Comparison of ENCODE assay signal across 2 mouse cellular contexts in the genomic region with DNA sequence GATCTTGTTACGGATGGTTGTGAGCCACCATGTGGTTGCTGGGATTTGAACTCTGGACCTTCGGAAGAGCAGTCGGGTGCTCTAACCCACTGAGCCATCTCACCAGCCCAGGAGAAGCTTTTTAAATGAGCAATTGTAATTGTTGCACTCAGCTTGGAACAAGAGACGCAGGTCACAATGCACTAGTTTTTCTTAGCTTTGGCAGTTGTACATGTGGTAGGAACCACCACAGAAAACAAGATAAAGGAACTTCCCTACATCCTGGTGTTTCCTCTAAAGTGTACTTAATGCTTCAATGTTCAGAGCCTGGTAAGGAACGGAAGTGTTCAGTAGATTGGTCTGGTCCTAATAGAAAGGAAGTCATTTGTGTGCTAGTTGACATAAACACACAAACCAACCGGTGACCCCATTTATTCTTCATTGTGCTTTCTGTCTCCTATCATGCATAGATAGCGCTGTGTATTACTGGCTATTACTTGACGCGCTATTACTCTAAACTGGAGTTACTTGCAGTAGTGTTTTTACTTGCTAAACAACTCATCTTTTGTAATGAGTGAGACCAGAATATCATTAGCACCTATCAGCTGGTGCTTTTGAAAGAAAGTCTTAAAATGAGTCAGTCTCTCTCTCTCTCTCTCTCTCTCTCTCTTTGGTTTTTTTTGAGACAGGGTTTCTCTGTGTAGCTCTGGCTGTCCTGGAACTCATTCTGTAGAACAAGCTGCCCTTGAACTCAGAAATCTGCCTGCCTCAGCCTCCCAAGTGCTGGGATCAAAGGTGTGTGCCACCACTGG.
TF ChIP-seq lines count a peak whose summit lies in the region.

No protein-coding gene starts in this region.

TF ChIP-seq in MEL, 35 proteins besides CTCF, POLR2A, EP300 and RAD21 (continued from another document):
- TF ChIP-seq SIN3A (IDR thresholded peaks at IDR 0.05; ENCODE audit: low read length) (0 out of 2 replicates have a peak, but pooled peaks have one; percentile 25), ZC3H11A (IDR thresholded peaks at IDR 0.05; ENCODE audit: low read depth, low read length) (no peak), TBP (IDR thresholded peaks at IDR 0.05; ENCODE audit: low read depth, low read length) (peak; percentile 98), GATA1 (IDR thresholded peaks at IDR 0.05; ENCODE audit: low read depth, low read length) (0 out of 2 replicates have a peak, but pooled peaks have one; percentile 20), ZMIZ1 (IDR thresholded peaks at IDR 0.05; ENCODE audit: low read depth, low read length) (no peak), TCF12 (IDR thresholded peaks at IDR 0.05; ENCODE audit: low read depth, low read length) (peak; percentile 25; the same call in 1 of the 2 replicates), JUND (IDR thresholded peaks at IDR 0.05; ENCODE audit: low read depth, low read length) (no peak), USF2 (IDR thresholded peaks at IDR 0.05; ENCODE audit: borderline replicate concordance in 1 of 2, insufficient read depth in 1 of 2, low read depth in 1 of 2, low read length in 2 of 2) (no peak), MEF2A (IDR thresholded peaks at IDR 0.05; ENCODE audit: extremely low read depth, insufficient replicate concordance, low read depth, low read length, poor library complexity, severe bottlenecking) (no peak), MAFK (IDR thresholded peaks at IDR 0.05; ENCODE audit: borderline replicate concordance, low read depth, low read length) (no peak), ZNF384 (IDR thresholded peaks at IDR 0.05; ENCODE audit: low read depth, low read length) (no peak), HCFC1 (IDR thresholded peaks at IDR 0.05; ENCODE audit: low read depth, low read length) (0 out of 2 replicates have a peak, but pooled peaks have one; percentile 38), MYC (IDR thresholded peaks at IDR 0.05; ENCODE audit: low read depth, low read length) (peak; percentile 81), ETS1 (IDR thresholded peaks at IDR 0.05; ENCODE audit: low read depth, low read length) (peak; percentile 34; the same call in 1 of the 2 replicates)

TF ChIP-seq in myocyte, 11 proteins besides CTCF, POLR2A, EP300 and RAD21 (continued from another document):
- no peak for TF ChIP-seq POLR2AphosphoS2 (IDR thresholded peaks at IDR 0.05; ENCODE audit: insufficient read length, low read depth)
- no peak for TF ChIP-seq E2F4 (IDR thresholded peaks at IDR 0.05; ENCODE audit: insufficient read depth)
- TF ChIP-seq TCF3 (IDR thresholded peaks at IDR 0.05; ENCODE audit: insufficient read length, low read depth) = no peak
- no peak for TF ChIP-seq REST (IDR thresholded peaks at IDR 0.05; ENCODE audit: insufficient read depth, insufficient read length)
- no peak for TF ChIP-seq CEBPB (IDR thresholded peaks at IDR 0.05; ENCODE audit: insufficient read depth, poor library complexity, severe bottlenecking)
TF ChIP-seq in myocyte: peak in this region for 0.
